Mouse (Mus musculus) kidney, embryonic 14.5 days (tissue): ENCODE results near the gene L3mbtl1. TPM values are rescaled to one million over a fixed set of nuclear protein-coding genes. Genes with fewer than 3 reads are reported as not detected.
"Not testable (repeated sequence)": the region's sequence is repeated elsewhere in the genome, so short reads cannot be mapped to it uniquely, and the experiment has no call there.

Experiments
- ATAC-seq: fragments of 200-750 bp; cut with Nextera tagmentation; 2 replicates; pipeline ENCODE4 v1.8.0; 2017; ENCODE audit warnings: moderate number of reproducible peaks, mild to moderate bottlenecking, moderate TSS enrichment, moderate library complexity; ENCODE audit not compliant: low FRiP score, low TSS enrichment
- H3K27ac ChIP-seq: fragments of 300-500 bp; sonication (generic); 2 replicates; pipeline ENCODE4 v1.5.1; 2014; ENCODE audit warnings: low read depth, mild to moderate bottlenecking, low read length, moderate library complexity, mixed read lengths
- H3K27me3 ChIP-seq: fragments of 300-500 bp; sonication (generic); 2 replicates; pipeline ENCODE4 v1.6.1; 2014; ENCODE audit warnings: mild to moderate bottlenecking, low read length; ENCODE audit not compliant: control insufficient read depth, insufficient read depth
- H3K36me3 ChIP-seq: fragments of 300-500 bp; sonication (generic); 2 replicates; pipeline ENCODE4 v1.6.1; 2014; ENCODE audit warnings: low read length, mixed read lengths; ENCODE audit not compliant: control insufficient read depth, insufficient read depth
- H3K4me1 ChIP-seq: fragments of 300-500 bp; sonication (generic); 2 replicates; pipeline ENCODE4 v1.6.1; 2014; ENCODE audit warnings: low read length, mixed read lengths; ENCODE audit not compliant: control insufficient read depth, insufficient read depth
- H3K4me2 ChIP-seq: fragments of 300-500 bp; sonication (generic); replicated peaks from 2 replicates; pipeline ENCODE4 v1.6.1; 2014; ENCODE audit warnings: low read depth, mild to moderate bottlenecking, low read length
- H3K4me3 ChIP-seq: fragments of 300-500 bp; sonication (generic); 2 replicates; pipeline ENCODE4 v1.5.1; 2014; ENCODE audit warnings: mild to moderate bottlenecking, low read length
- H3K9ac ChIP-seq: fragments of 300-500 bp; sonication (generic); 2 replicates; pipeline ENCODE4 v1.6.1; 2014; ENCODE audit warnings: low read depth, mild to moderate bottlenecking, low read length, moderate library complexity
- H3K9me3 ChIP-seq: fragments of 300-500 bp; sonication (generic); 2 replicates; pipeline ENCODE4 v1.6.1; 2016; ENCODE audit warnings: low read length; ENCODE audit not compliant: control insufficient read depth
- WGBS: fragments of 180-500 bp; shearing (Covaris S2); extraction: QIAGEN DNeasy Blood & Tissue Kit; methylation state at CpG from one replicate; pipeline ENCODE4 v1.1.7; 2014; 5-methylcytosine and 5-hydroxymethylcytosine counted together
- polyA plus RNA-seq: library from polyadenylated mRNA; unstranded; fragments of >200 nt; fragmentation: Nextera tagmentation; extraction: Ambion mirVana; gene quantifications from 2 replicates; pipeline ENCODE4 v1.2.1, GENCODE M21; 2014

Gene L3mbtl1
- 0.07 TPM in 1 of 2 replicates, not detected in the other for polyA plus RNA-seq

GRCm38 (mm10) chr2:162943148-162943846 lies at the start of gene L3mbtl1:
TSS of gene L3mbtl1 (plus strand) at chr2:162943472.
- Histone ChIP-seq H3K4me1 (no peaks in the 10 kb centered on the region), H3K27ac (no peak within 1 kb of the TSS), H3K27me3 (peaks cover 7% of the 10 kb centered on the region; the same call in 1 of the 2 replicates), H3K9me3 (no peaks in the 10 kb centered on the region), H3K4me3 (peak within 1 kb of the TSS; percentile 41), H3K4me2 (peak within 1 kb of the TSS; percentile 67), H3K36me3 (peaks cover 24% of the 10 kb centered on the region), H3K9ac (peak within 1 kb of the TSS; percentile 32; the same call in 1 of the 2 replicates)
- peak; percentile 61 for ATAC-seq
- under 1% methylated on average over 39 of the region's 40 CpGs for whole genome bisulfite sequencing

GRCm38 (mm10) chr2:162899256-162899655 lies 44.0 kb upstream of the L3mbtl1 start:
- H3K36me3 ChIP-seq, H3K9ac ChIP-seq, H3K27me3 ChIP-seq, H3K27ac ChIP-seq, H3K4me1 ChIP-seq, ATAC-seq, H3K9me3 ChIP-seq, H3K4me2 ChIP-seq, H3K4me3 ChIP-seq: not testable (repeated sequence)
- WGBS = 95% methylated on average over 20 of the region's 20 CpGs

- WGBS = 68% methylated on average over 12 of the region's 12 CpGs
- no peaks in the 10 kb centered on the region for H3K4me1 ChIP-seq
- H3K9ac ChIP-seq = no peak overlapping the region
- no peaks in the 10 kb centered on the region for H3K9me3 ChIP-seq
- H3K4me2 ChIP-seq = no peak overlapping the region
- no peak overlapping the region for H3K27ac ChIP-seq
- H3K27me3 ChIP-seq = no peaks in the 10 kb centered on the region
- H3K4me3 ChIP-seq = no peak overlapping the region
- ATAC-seq = no peak
- H3K36me3 ChIP-seq = no peaks in the 10 kb centered on the region
These were observed 43.2 kb upstream of the L3mbtl1 start for GRCm38 (mm10) chr2:162899880-162900589.

- no peaks in the 10 kb centered on the region for H3K36me3 ChIP-seq
- H3K27ac ChIP-seq = no peak overlapping the region
- no peaks in the 10 kb centered on the region for H3K27me3 ChIP-seq
- H3K9ac ChIP-seq = no peak overlapping the region
- no peak overlapping the region for H3K4me2 ChIP-seq
- no peaks in the 10 kb centered on the region for H3K4me1 ChIP-seq
- no peaks in the 10 kb centered on the region for H3K9me3 ChIP-seq
- WGBS = 19% methylated on average over 2 of the region's 2 CpGs
- ATAC-seq = no peak
- H3K4me3 ChIP-seq = no peak overlapping the region
These were observed 42.7 kb upstream of the L3mbtl1 start for GRCm38 (mm10) chr2:162900590-162900916.

- Histone ChIP-seq H3K4me3 (no peak overlapping the region), H3K27ac (no peak overlapping the region), H3K27me3 (no peaks in the 10 kb centered on the region; the same call in 1 of the 2 replicates), H3K9me3 (no peaks in the 10 kb centered on the region), H3K4me2 (no peak overlapping the region), H3K36me3 (no peaks in the 10 kb centered on the region), H3K4me1 (no peaks in the 10 kb centered on the region), H3K9ac (no peak overlapping the region)
- WGBS = 66% methylated on average over 4 of the region's 4 CpGs
- no peak for ATAC-seq
These were observed 37.4 kb upstream of the L3mbtl1 start for GRCm38 (mm10) chr2:162905902-162906301.

GRCm38 (mm10) chr2:162908052-162908491 lies 35.2 kb upstream of the L3mbtl1 start:
- 45% methylated on average over 16 of the region's 16 CpGs for WGBS
- no peak for ATAC-seq
- no peak overlapping the region for H3K9ac ChIP-seq
- H3K27ac ChIP-seq = no peak overlapping the region
- no peaks in the 10 kb centered on the region for H3K4me1 ChIP-seq
- H3K36me3 ChIP-seq = no peaks in the 10 kb centered on the region
- no peaks in the 10 kb centered on the region; the same call in 1 of the 2 replicates for H3K27me3 ChIP-seq
- no peak overlapping the region for H3K4me3 ChIP-seq
- H3K4me2 ChIP-seq = no peak overlapping the region
- no peaks in the 10 kb centered on the region for H3K9me3 ChIP-seq

GRCm38 (mm10) chr2:162914040-162914439 lies 29.2 kb upstream of the L3mbtl1 start:
- no peak for ATAC-seq
- 85% methylated on average over 3 of the region's 3 CpGs for WGBS
- Histone ChIP-seq H3K27me3 (no peaks in the 10 kb centered on the region), H3K27ac (no peak overlapping the region), H3K4me3 (no peak overlapping the region), H3K4me2 (no peak overlapping the region), H3K36me3 (no peaks in the 10 kb centered on the region), H3K9ac (no peak overlapping the region), H3K9me3 (no peaks in the 10 kb centered on the region), H3K4me1 (no peaks in the 10 kb centered on the region)

GRCm38 (mm10) chr2:162914519-162914918 lies 28.8 kb upstream of the L3mbtl1 start:
- no peak overlapping the region for H3K4me2 ChIP-seq
- no peaks in the 10 kb centered on the region for H3K9me3 ChIP-seq
- no peak for ATAC-seq
- no peaks in the 10 kb centered on the region for H3K27me3 ChIP-seq
- no peak overlapping the region for H3K27ac ChIP-seq
- no peaks in the 10 kb centered on the region for H3K36me3 ChIP-seq
- H3K4me3 ChIP-seq = no peak overlapping the region
- no peaks in the 10 kb centered on the region for H3K4me1 ChIP-seq
- WGBS = 46% methylated on average over 2 of the region's 2 CpGs
- no peak overlapping the region for H3K9ac ChIP-seq

GRCm38 (mm10) chr2:162919926-162920325 lies 23.3 kb upstream of the L3mbtl1 start:
- Histone ChIP-seq H3K4me2 (no peak overlapping the region), H3K27me3 (no peaks in the 10 kb centered on the region), H3K9me3 (no peaks in the 10 kb centered on the region), H3K36me3 (no peaks in the 10 kb centered on the region), H3K4me3 (no peak overlapping the region), H3K4me1 (no peaks in the 10 kb centered on the region), H3K27ac (no peak overlapping the region), H3K9ac (no peak overlapping the region)
- ATAC-seq = no peak
- WGBS = 33% methylated on average over 5 of the region's 5 CpGs
